Mouse (Mus musculus) stomach, postnatal 0 days (tissue): ENCODE data around the gene Tmub1. TPM values are rescaled to one million over a fixed set of nuclear protein-coding genes. Genes with fewer than 3 reads are reported as not detected.

Source experiments
- ATAC-seq: fragments of 200-750 bp; cut with Nextera tagmentation; 2 replicates; pipeline ENCODE4 v1.8.0; 2017; ENCODE audit not compliant: low FRiP score, low TSS enrichment
- DNase-seq: peaks from one replicate; pipeline ENCODE4 v3.0.0-alpha.2; 2016; ENCODE audit warnings: low spot score
- H3K27ac ChIP-seq: fragments of 300-500 bp; sonication (generic); replicated peaks from 2 replicates; pipeline ENCODE4 v1.5.1; 2014; ENCODE audit warnings: mild to moderate bottlenecking, control low read depth
- H3K27me3 ChIP-seq: fragments of 300-500 bp; sonication (generic); 2 replicates; pipeline ENCODE4 v1.6.1; 2014; ENCODE audit warnings: low read length; ENCODE audit not compliant: control insufficient read depth, insufficient read depth
- H3K36me3 ChIP-seq: fragments of 300-500 bp; sonication (generic); 2 replicates; pipeline ENCODE4 v1.6.1; 2014; ENCODE audit warnings: low read length, mixed read lengths; ENCODE audit not compliant: control insufficient read depth, insufficient read depth
- H3K4me1 ChIP-seq: fragments of 300-500 bp; sonication (generic); replicated peaks from 2 replicates; pipeline ENCODE4 v1.6.1; 2014; ENCODE audit warnings: antibody characterized with exemption; ENCODE audit not compliant: control insufficient read depth, insufficient read depth
- H3K4me2 ChIP-seq: fragments of 300-500 bp; sonication (generic); replicated peaks from 2 replicates; pipeline ENCODE4 v1.6.1; 2014; ENCODE audit warnings: low read depth, mild to moderate bottlenecking, control low read depth, moderate library complexity
- H3K4me3 ChIP-seq: fragments of 300-500 bp; sonication (generic); 2 replicates; pipeline ENCODE4 v1.5.1; 2014; ENCODE audit warnings: low read depth, low read length, control low read depth
- H3K9ac ChIP-seq: fragments of 300-500 bp; sonication (generic); 2 replicates; pipeline ENCODE4 v1.6.1; 2014; ENCODE audit warnings: mild to moderate bottlenecking, low read length, control low read depth, mixed read lengths
- H3K9me3 ChIP-seq: fragments of 300-500 bp; sonication (generic); 2 replicates; pipeline ENCODE4 v1.6.1; 2016; ENCODE audit warnings: low read length; ENCODE audit not compliant: control insufficient read depth
- CTCF ChIP-seq: IDR thresholded peaks from 2 replicates; pipeline ENCODE4 v1.5.1; 2016; ENCODE audit warnings: antibody characterized with exemption, low read depth, mild to moderate bottlenecking, moderate library complexity
- EP300 ChIP-seq: optimal IDR thresholded peaks from 2 replicates; pipeline ENCODE3; 2016; ENCODE audit warnings: antibody characterized with exemption
- WGBS: fragments of 180-500 bp; shearing (Covaris S2); extraction: QIAGEN DNeasy Blood & Tissue Kit; methylation state at CpG from one replicate; pipeline ENCODE4 v1.1.7; 2014; 5-methylcytosine and 5-hydroxymethylcytosine counted together
- polyA plus RNA-seq: library from polyadenylated mRNA; unstranded; fragments of >200 nt; fragmentation: Nextera tagmentation; extraction: Ambion mirVana; gene quantifications from 2 replicates; pipeline ENCODE4 v1.2.1, GENCODE M21; 2015

Gene Tmub1
- polyA plus RNA-seq: 20.9 and 21.1 TPM in 2 replicates

DNA sequence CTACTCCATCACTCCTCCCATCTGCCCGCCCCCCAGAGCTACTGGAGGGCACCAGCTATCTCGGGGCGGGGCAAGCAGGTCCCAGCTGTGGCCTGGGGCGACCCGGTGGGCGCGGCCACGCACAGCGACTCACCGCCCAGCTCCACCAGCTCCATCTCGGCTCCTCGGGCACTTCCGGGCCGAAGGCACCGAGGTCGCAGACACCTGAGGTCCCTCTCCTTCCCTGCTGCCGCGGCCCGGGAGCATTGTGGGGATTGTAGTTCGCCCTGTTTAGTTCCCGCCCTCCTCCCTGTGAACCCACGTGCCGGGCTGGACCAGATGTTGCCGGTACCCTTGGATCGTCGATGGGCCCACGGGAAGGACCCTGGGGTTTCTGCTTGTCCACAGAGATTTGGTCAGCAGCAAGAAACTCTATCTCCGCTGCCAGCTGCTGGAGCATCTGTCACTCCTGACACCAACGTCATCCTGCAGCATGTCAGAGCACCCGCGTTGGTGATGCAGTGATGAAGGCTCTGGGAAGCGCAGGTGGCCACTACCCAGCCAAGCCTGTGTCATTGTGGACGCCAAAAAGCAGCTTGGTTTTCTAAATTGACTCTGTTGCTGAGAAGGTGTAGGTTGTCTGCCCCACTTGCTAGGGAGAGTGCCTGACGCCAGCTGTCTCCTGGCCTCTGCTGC is at the start of gene Tmub1:
Gene Tmub1, minus strand, starts transcription at position 231 of the 675 bp plus-strand sequence.
- no peaks in the 10 kb centered on the region for H3K9me3 ChIP-seq
- peaks cover 5% of the 10 kb centered on the region for H3K4me1 ChIP-seq
- peaks cover 5% of the 10 kb centered on the region; the same call in 1 of the 2 replicates for H3K36me3 ChIP-seq
- peak within 1 kb of the TSS; percentile 55 for H3K4me3 ChIP-seq
- TF ChIP-seq CTCF (no peak), EP300 (no peak)
- DNase-seq (peak; percentile 88), ATAC-seq (peak; percentile 76)
- H3K4me2 ChIP-seq: peak within 1 kb of the TSS; percentile 90
- WGBS: 2% methylated on average over 33 of the region's 34 CpGs
- H3K27me3 ChIP-seq: no peaks in the 10 kb centered on the region
- H3K27ac ChIP-seq: no peak within 1 kb of the TSS
- peak within 1 kb of the TSS; percentile 61 for H3K9ac ChIP-seq

DNA sequence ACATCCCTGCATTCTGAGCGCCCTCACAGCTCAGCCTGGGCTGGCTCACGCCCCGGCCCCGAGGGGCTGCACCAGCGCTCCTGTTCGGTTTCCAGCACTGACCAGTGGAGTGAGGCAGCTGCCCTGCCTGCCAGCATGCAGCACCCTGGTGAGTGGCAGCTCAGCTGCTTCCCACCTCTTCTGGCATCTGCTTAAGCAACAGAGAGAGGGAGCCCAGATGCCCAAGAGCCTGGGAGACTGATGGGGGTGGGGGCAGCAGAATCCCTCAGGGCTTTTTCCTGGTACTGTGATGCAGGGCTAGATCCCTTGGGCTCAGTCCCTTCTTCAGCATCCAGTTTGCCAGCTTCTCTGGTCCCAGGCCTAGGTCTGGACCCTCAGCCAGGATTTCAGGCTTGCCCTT is 49.1 kb upstream of the Tmub1 start:
- Histone ChIP-seq H3K36me3 (peaks cover 27% of the 10 kb centered on the region), H3K4me3 (no peak overlapping the region), H3K27me3 (no peaks in the 10 kb centered on the region), H3K4me2 (no peak overlapping the region), H3K9ac (no peak overlapping the region), H3K9me3 (no peaks in the 10 kb centered on the region), H3K27ac (no peak overlapping the region), H3K4me1 (no peaks in the 10 kb centered on the region)
- WGBS: 78% methylated on average over 6 of the region's 6 CpGs
- TF ChIP-seq CTCF (no peak), EP300 (no peak)
- DNase-seq: no peak
- ATAC-seq: no peak

DNA sequence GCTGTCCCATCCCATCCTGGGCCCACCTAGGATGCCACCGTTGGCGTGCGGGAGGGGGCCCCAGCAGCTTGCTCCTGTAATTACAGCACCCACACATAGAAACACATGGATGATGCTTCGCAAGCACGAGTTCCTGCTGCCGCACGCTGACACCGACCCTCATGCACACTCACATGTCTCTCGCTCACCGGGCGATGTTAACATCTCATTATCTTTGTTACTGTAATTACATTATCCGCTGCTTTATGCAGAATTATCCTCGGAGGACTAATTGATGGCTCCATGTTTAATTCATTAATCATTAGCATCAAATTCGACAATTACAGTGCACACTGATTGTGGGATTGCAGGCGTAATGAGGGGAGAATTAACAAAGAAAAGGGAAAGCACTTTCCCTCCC is 47.4 kb upstream of the Tmub1 start:
- Histone ChIP-seq H3K27ac (no peak overlapping the region), H3K9me3 (no peaks in the 10 kb centered on the region), H3K4me2 (no peak overlapping the region), H3K9ac (no peak overlapping the region), H3K36me3 (peaks cover 26% of the 10 kb centered on the region), H3K4me3 (no peak overlapping the region), H3K4me1 (no peaks in the 10 kb centered on the region), H3K27me3 (no peaks in the 10 kb centered on the region)
- no peak for DNase-seq
- no peak for ATAC-seq
- TF ChIP-seq CTCF: no peak
- TF ChIP-seq EP300: no peak
- WGBS: 90% methylated on average over 15 of the region's 15 CpGs

DNA sequence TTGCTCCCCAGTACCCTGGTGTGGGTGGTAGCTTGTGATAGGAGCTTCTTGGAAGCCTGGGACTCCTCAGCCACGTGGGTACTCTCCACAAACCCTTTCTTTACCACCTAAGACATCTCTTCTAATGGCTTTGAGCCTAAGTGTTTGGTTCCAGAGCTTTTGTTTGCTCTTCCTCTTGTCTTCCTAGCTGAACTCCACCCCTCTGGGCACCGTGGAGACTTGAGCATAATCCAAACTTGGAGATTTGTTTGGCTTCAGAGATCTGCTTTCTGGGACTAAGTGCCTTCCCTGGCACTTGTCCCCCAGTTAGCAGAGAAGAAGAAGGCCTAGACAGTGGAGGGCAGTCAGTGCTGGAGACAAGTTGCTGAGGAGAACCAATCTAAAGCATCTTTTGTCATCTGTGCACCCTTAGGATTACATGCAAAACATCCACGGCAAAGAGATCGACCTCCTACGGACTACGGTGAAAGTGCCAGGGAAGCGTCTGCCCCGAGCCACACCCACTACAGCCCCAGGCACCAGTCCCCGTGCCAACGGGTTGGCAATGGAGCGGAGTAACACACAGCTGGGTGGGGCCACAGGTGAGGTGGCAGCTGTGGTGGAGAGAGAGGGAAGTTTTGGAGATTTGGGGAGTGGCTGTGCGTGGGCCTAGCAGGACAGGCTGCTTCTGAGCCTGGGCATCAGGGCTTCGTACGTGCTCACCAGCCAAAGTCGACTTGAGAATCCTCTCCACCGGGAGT is 45.1 kb upstream of the Tmub1 start:
- no peak overlapping the region for H3K9ac ChIP-seq
- no peaks in the 10 kb centered on the region for H3K27me3 ChIP-seq
- no peak overlapping the region for H3K4me2 ChIP-seq
- TF ChIP-seq EP300 (no peak), CTCF (no peak)
- DNase-seq (no peak), ATAC-seq (no peak)
- no peaks in the 10 kb centered on the region for H3K9me3 ChIP-seq
- H3K4me1 ChIP-seq: no peaks in the 10 kb centered on the region
- no peak overlapping the region for H3K27ac ChIP-seq
- no peak overlapping the region for H3K4me3 ChIP-seq
- H3K36me3 ChIP-seq: peaks cover 31% of the 10 kb centered on the region
- WGBS: 61% methylated on average over 16 of the region's 16 CpGs

DNA sequence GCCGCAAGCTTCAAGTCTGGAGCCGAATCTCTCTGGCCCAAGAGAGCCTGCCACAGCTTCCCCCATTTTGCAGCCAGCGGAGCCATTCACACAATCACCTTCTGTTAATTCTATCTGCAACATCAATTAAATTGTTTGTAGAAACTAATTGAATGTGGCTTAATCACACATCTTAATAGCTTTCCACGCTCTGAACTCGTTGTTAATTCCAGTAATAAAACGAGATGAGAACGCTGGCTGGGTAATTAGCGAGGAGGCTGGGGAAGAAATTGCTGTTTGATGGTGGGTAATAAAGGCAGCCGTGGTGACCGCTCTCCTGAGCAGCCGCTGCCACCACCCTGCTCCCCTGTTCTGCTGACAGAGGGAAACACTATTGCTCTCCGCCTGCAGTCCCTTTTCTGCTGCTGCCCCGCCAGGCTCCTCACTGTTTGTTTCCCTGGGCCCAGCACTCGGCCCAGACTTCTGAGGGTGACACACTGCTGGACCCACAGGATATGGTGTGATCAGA is 42.8 kb upstream of the Tmub1 start:
- Histone ChIP-seq H3K9ac (no peak overlapping the region), H3K9me3 (no peaks in the 10 kb centered on the region), H3K4me1 (no peaks in the 10 kb centered on the region), H3K36me3 (peaks cover 32% of the 10 kb centered on the region), H3K4me2 (no peak overlapping the region), H3K4me3 (no peak overlapping the region), H3K27me3 (no peaks in the 10 kb centered on the region), H3K27ac (no peak overlapping the region)
- TF ChIP-seq EP300: no peak
- TF ChIP-seq CTCF: no peak
- WGBS: 81% methylated on average over 14 of the region's 14 CpGs
- DNase-seq (no peak), ATAC-seq (no peak)

DNA sequence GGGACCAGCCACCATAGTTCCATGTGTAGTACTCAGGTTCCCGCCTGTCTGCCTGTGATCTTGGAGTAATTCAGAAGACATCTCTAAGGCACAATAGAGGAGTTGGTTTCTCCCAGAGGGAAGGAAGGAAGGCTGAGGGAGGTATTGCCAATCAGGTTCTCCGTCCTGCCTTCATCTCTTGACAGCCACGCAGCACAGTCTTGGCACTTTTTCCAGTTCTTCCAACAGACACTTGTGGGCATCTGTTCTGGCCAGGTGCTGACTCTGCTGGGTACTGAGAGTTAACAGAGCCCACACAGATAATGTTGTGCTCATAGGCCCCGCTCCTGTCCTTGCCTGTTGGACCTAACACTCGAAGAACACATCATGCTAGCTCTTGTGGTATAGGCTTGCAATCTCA is 39.1 kb upstream of the Tmub1 start:
- Histone ChIP-seq H3K4me1 (no peaks in the 10 kb centered on the region), H3K4me2 (no peak overlapping the region), H3K9ac (no peak overlapping the region), H3K9me3 (no peaks in the 10 kb centered on the region), H3K27me3 (no peaks in the 10 kb centered on the region), H3K27ac (no peak overlapping the region), H3K36me3 (peaks cover 38% of the 10 kb centered on the region), H3K4me3 (no peak overlapping the region)
- TF ChIP-seq CTCF (no peak), EP300 (no peak)
- no peak for ATAC-seq
- no peak for DNase-seq
- 91% methylated on average over 5 of the region's 5 CpGs for WGBS
